Mouse (Mus musculus): ENCODE data around the gene Pkd1l1. TPM values are rescaled to one million over a fixed set of nuclear protein-coding genes. Genes with fewer than 3 reads are reported as not detected.

The Pkd1l1 gene
- polyA plus RNA-seq, 1 experiment from 2014 or later: 0.04 TPM

- Histone ChIP-seq H3K27me3 (no peaks in the 10 kb centered on the region), H3K4me2 (replicated peaks) (no peak overlapping the region), H3K9me3 (no peaks in the 10 kb centered on the region), H3K4me3 (no peak overlapping the region), H3K9ac (no peak overlapping the region), H3K4me1 (no peaks in the 10 kb centered on the region), H3K36me3 (no peaks in the 10 kb centered on the region), H3K27ac (no peak overlapping the region)
- ATAC-seq (ENCODE audit: insufficient number of reproducible peaks, insufficient read depth, low FRiP score, low TSS enrichment): no peak
- 78% methylated on average over 8 of the region's 8 CpGs for WGBS
Measured at GRCm38 (mm10) chr11:8916081-8916671, 56.9 kb downstream of the Pkd1l1 start.

- H3K27ac ChIP-seq: no peak overlapping the region
- H3K9me3 ChIP-seq: no peaks in the 10 kb centered on the region
- 86% methylated on average over 4 of the region's 4 CpGs for WGBS
Measured at GRCm38 (mm10) chr11:8882793-8883192, 90.3 kb downstream of the Pkd1l1 start.

GRCm38 (mm10) chr11:8881521-8881920 is 91.5 kb downstream of the Pkd1l1 start:
- Histone ChIP-seq H3K4me1 (no peaks in the 10 kb centered on the region), H3K9me3 (no peaks in the 10 kb centered on the region), H3K4me2 (replicated peaks) (no peak overlapping the region), H3K36me3 (no peaks in the 10 kb centered on the region), H3K4me3 (no peak overlapping the region), H3K9ac (no peak overlapping the region), H3K27ac (no peak overlapping the region), H3K27me3 (no peaks in the 10 kb centered on the region)
- 60% methylated on average over 2 of the region's 2 CpGs for WGBS
- no peak for ATAC-seq (ENCODE audit: insufficient number of reproducible peaks, insufficient read depth, low FRiP score, low TSS enrichment)

More at GRCm38 (mm10) chr11:8882793-8883192, 90.3 kb downstream of the Pkd1l1 start:
- H3K9ac ChIP-seq: no peak overlapping the region
- ATAC-seq (ENCODE audit: insufficient number of reproducible peaks, insufficient read depth, low FRiP score, low TSS enrichment): no peak
- no peak overlapping the region for H3K4me3 ChIP-seq
- H3K4me1 ChIP-seq: no peaks in the 10 kb centered on the region
- H3K4me2 ChIP-seq (replicated peaks): no peak overlapping the region
- H3K36me3 ChIP-seq: no peaks in the 10 kb centered on the region
- no peaks in the 10 kb centered on the region for H3K27me3 ChIP-seq

GRCm38 (mm10) chr11:8870115-8870514 is 103.0 kb downstream of the Pkd1l1 start:
- Histone ChIP-seq H3K4me1 (no peaks in the 10 kb centered on the region), H3K9ac (no peak overlapping the region), H3K4me3 (no peak overlapping the region), H3K9me3 (no peaks in the 10 kb centered on the region), H3K27ac (no peak overlapping the region), H3K4me2 (replicated peaks) (no peak overlapping the region), H3K36me3 (no peaks in the 10 kb centered on the region), H3K27me3 (no peaks in the 10 kb centered on the region)
- WGBS: 91% methylated on average over 5 of the region's 5 CpGs
- no peak for ATAC-seq (ENCODE audit: insufficient number of reproducible peaks, insufficient read depth, low FRiP score, low TSS enrichment)

- Histone ChIP-seq H3K9me3 (no peaks in the 10 kb centered on the region), H3K4me3 (no peak overlapping the region), H3K36me3 (no peaks in the 10 kb centered on the region), H3K9ac (no peak overlapping the region), H3K27ac (no peak overlapping the region), H3K4me1 (no peaks in the 10 kb centered on the region), H3K4me2 (replicated peaks) (no peak overlapping the region), H3K27me3 (no peaks in the 10 kb centered on the region)
- ATAC-seq (ENCODE audit: insufficient number of reproducible peaks, insufficient read depth, low FRiP score, low TSS enrichment): no peak
- WGBS: 93% methylated on average over 7 of the region's 7 CpGs
Measured at GRCm38 (mm10) chr11:8866021-8866420, 107.0 kb downstream of the Pkd1l1 start.

GRCm38 (mm10) chr11:8863955-8864675 is 109.0 kb downstream of the Pkd1l1 start:
- H3K4me3 ChIP-seq: no peak overlapping the region
- 76% methylated on average over 8 of the region's 8 CpGs for WGBS
- H3K36me3 ChIP-seq: no peaks in the 10 kb centered on the region
- ATAC-seq (ENCODE audit: insufficient number of reproducible peaks, insufficient read depth, low FRiP score, low TSS enrichment): no peak
- H3K9me3 ChIP-seq: no peaks in the 10 kb centered on the region
- no peak overlapping the region for H3K9ac ChIP-seq
- no peaks in the 10 kb centered on the region for H3K4me1 ChIP-seq
- no peak overlapping the region for H3K27ac ChIP-seq
- H3K27me3 ChIP-seq: no peaks in the 10 kb centered on the region
- no peak overlapping the region for H3K4me2 ChIP-seq (replicated peaks)

- Histone ChIP-seq H3K27ac (no peak overlapping the region), H3K9me3 (no peaks in the 10 kb centered on the region), H3K36me3 (no peaks in the 10 kb centered on the region), H3K9ac (no peak overlapping the region), H3K4me2 (replicated peaks) (no peak overlapping the region), H3K4me1 (no peaks in the 10 kb centered on the region), H3K4me3 (no peak overlapping the region), H3K27me3 (no peaks in the 10 kb centered on the region)
- no peak for ATAC-seq (ENCODE audit: insufficient number of reproducible peaks, insufficient read depth, low FRiP score, low TSS enrichment)
- WGBS: 91% methylated on average over 4 of the region's 4 CpGs
Measured at GRCm38 (mm10) chr11:8862426-8862825, 110.6 kb downstream of the Pkd1l1 start.

- no peak for ATAC-seq (ENCODE audit: insufficient number of reproducible peaks, insufficient read depth, low FRiP score, low TSS enrichment)
- Histone ChIP-seq H3K4me3 (no peak overlapping the region), H3K9ac (no peak overlapping the region), H3K27ac (no peak overlapping the region), H3K4me2 (replicated peaks) (no peak overlapping the region), H3K27me3 (no peaks in the 10 kb centered on the region), H3K9me3 (no peaks in the 10 kb centered on the region), H3K4me1 (no peaks in the 10 kb centered on the region), H3K36me3 (no peaks in the 10 kb centered on the region)
- WGBS: 83% methylated on average over 4 of the region's 4 CpGs
Measured at GRCm38 (mm10) chr11:8861978-8862377, 111.1 kb downstream of the Pkd1l1 start.

GRCm38 (mm10) chr11:8860878-8861277 is 112.2 kb downstream of the Pkd1l1 start:
- WGBS: 24% methylated on average over 3 of the region's 3 CpGs
- no peak for ATAC-seq (ENCODE audit: insufficient number of reproducible peaks, insufficient read depth, low FRiP score, low TSS enrichment)
- no peaks in the 10 kb centered on the region for H3K4me1 ChIP-seq
- H3K27me3 ChIP-seq: no peaks in the 10 kb centered on the region
- no peaks in the 10 kb centered on the region for H3K9me3 ChIP-seq
- H3K4me2 ChIP-seq (replicated peaks): no peak overlapping the region
- H3K4me3 ChIP-seq: no peak overlapping the region
- H3K27ac ChIP-seq: no peak overlapping the region
- H3K36me3 ChIP-seq: no peaks in the 10 kb centered on the region
- no peak overlapping the region for H3K9ac ChIP-seq

GRCm38 (mm10) chr11:8859868-8860267 is 113.2 kb downstream of the Pkd1l1 start:
- H3K27ac ChIP-seq: no peak overlapping the region
- no peaks in the 10 kb centered on the region for H3K27me3 ChIP-seq
- no peak overlapping the region for H3K9ac ChIP-seq
- H3K4me3 ChIP-seq: no peak overlapping the region
- no peak overlapping the region for H3K4me2 ChIP-seq (replicated peaks)
- no peak for ATAC-seq (ENCODE audit: insufficient number of reproducible peaks, insufficient read depth, low FRiP score, low TSS enrichment)
- no peaks in the 10 kb centered on the region for H3K9me3 ChIP-seq
- no peaks in the 10 kb centered on the region for H3K36me3 ChIP-seq
- 13% methylated on average over 5 of the region's 5 CpGs for WGBS
- H3K4me1 ChIP-seq: no peaks in the 10 kb centered on the region

GRCm38 (mm10) chr11:8859041-8859440 is 114.0 kb downstream of the Pkd1l1 start:
- Histone ChIP-seq H3K9me3 (no peaks in the 10 kb centered on the region), H3K9ac (no peak overlapping the region), H3K4me2 (replicated peaks) (no peak overlapping the region), H3K4me3 (no peak overlapping the region), H3K4me1 (no peaks in the 10 kb centered on the region), H3K27me3 (no peaks in the 10 kb centered on the region), H3K36me3 (no peaks in the 10 kb centered on the region), H3K27ac (no peak overlapping the region)
- 54% methylated on average over 3 of the region's 3 CpGs for WGBS
- ATAC-seq (ENCODE audit: insufficient number of reproducible peaks, insufficient read depth, low FRiP score, low TSS enrichment): 0 out of 2 replicates have a peak, but pooled peaks have one; percentile 41

- 64% methylated on average over 5 of the region's 5 CpGs for WGBS
- H3K4me3 ChIP-seq: no peak overlapping the region
- no peaks in the 10 kb centered on the region for H3K4me1 ChIP-seq
- H3K27me3 ChIP-seq: no peaks in the 10 kb centered on the region
- no peaks in the 10 kb centered on the region for H3K9me3 ChIP-seq
- no peak overlapping the region for H3K9ac ChIP-seq
- no peak for ATAC-seq (ENCODE audit: insufficient number of reproducible peaks, insufficient read depth, low FRiP score, low TSS enrichment)
- no peak overlapping the region for H3K27ac ChIP-seq
- H3K36me3 ChIP-seq: no peaks in the 10 kb centered on the region
- H3K4me2 ChIP-seq (replicated peaks): no peak overlapping the region
Measured at GRCm38 (mm10) chr11:8856125-8856524, 116.9 kb downstream of the Pkd1l1 start.
